ENCODE assay signal across 13 mouse cellular contexts in genomic region chr6:142908911-142909770, GRCm38 (mm10). TPM values are rescaled to one million over a fixed set of nuclear protein-coding genes. Genes with fewer than 3 reads are reported as not detected.
A peak's percentile ranks its signal among the peaks of the same experiment; 100 is the strongest.
DNase-seq lines count a peak whose midpoint lies in the region; ATAC-seq and TF ChIP-seq lines count a peak whose summit lies in the region.
"Had no signal": no experiment of that assay in that cellular context is flagged by ENCODE, and none has a peak within 500 bp of the region (broad histone marks: within the 10 kb centered on the region; RNA-seq: fewer than 3 reads in every experiment).

No protein-coding gene starts in this region.

- TF ChIP-seq POLR2A in kidney, adult 2 months (IDR thresholded peaks at IDR 0.05; ENCODE audit: low read depth, low read length) = no peak

- H3K9me3 ChIP-seq in heart, embryonic 12.5 days (replicated peaks) = no peaks in the 10 kb centered on the region
- H3K9me3 ChIP-seq: forebrain, embryonic 13.5 days; lung, embryonic 15.5 days had no signal

- H3K4me3 ChIP-seq in heart, embryonic 12.5 days = no peak overlapping the region
- no peak overlapping the region for H3K4me3 ChIP-seq in kidney, adult 2 months (ENCODE audit: insufficient read depth, low read depth, low read length)
- H3K4me3 ChIP-seq: forebrain, embryonic 13.5 days; lung, embryonic 15.5 days had no signal

- TF ChIP-seq CTCF in kidney, adult 2 months (conservative IDR thresholded peaks at IDR 0.05; ENCODE audit: insufficient read depth, insufficient read length, low read depth, low read length) = no peak

- H3K36me3 ChIP-seq in heart, embryonic 12.5 days = no peaks in the 10 kb centered on the region
- H3K36me3 ChIP-seq in kidney, adult 2 months (ENCODE audit: control insufficient read depth, insufficient read depth, low read length) = no peaks in the 10 kb centered on the region
- H3K36me3 ChIP-seq: lung, embryonic 15.5 days had no signal

- H3K27me3 ChIP-seq in heart, embryonic 12.5 days (replicated peaks) = no peaks in the 10 kb centered on the region
- no peaks in the 10 kb centered on the region for H3K27me3 ChIP-seq in kidney, adult 2 months (replicated peaks; ENCODE audit: control insufficient read depth, insufficient read depth, low read length)
- H3K27me3 ChIP-seq: forebrain, embryonic 13.5 days; lung, embryonic 15.5 days had no signal

- H3K4me1 ChIP-seq in heart, embryonic 12.5 days (replicated peaks) = 0 out of 2 replicates have a peak, but pooled peaks cover 3% of the 10 kb centered on the region
- H3K4me1 ChIP-seq in kidney, adult 2 months (ENCODE audit: control insufficient read depth, insufficient read depth, low read length) = no peaks in the 10 kb centered on the region
- H3K4me1 ChIP-seq: forebrain, embryonic 13.5 days; lung, embryonic 15.5 days had no signal

- H3K4me2 ChIP-seq in heart, embryonic 12.5 days = no peak overlapping the region
- H3K4me2 ChIP-seq: forebrain, embryonic 13.5 days; lung, embryonic 15.5 days had no signal

- 48% methylated on average over 5 of the region's 5 CpGs for WGBS in heart, embryonic 12.5 days
- WGBS in kidney, adult 2 months = 67% methylated on average over 5 of the region's 5 CpGs

- H3K9ac ChIP-seq in heart, embryonic 12.5 days = no peak overlapping the region
- H3K9ac ChIP-seq: forebrain, embryonic 13.5 days; lung, embryonic 15.5 days had no signal

- ATAC-seq in heart, embryonic 12.5 days (ENCODE audit: insufficient number of reproducible peaks, low FRiP score) = peak; percentile 22; the same call in 1 of the 2 replicates
- ATAC-seq in CD4-positive, CD25-positive, alpha-beta regulatory T cell, adult 4 months = peak; percentile 96
- ATAC-seq: forebrain, embryonic 13.5 days; hindbrain, embryonic 16.5 days; midbrain, embryonic 16.5 days had no signal

- H3K27ac ChIP-seq in heart, embryonic 12.5 days (ENCODE audit: poor library complexity, severe bottlenecking) = no peak overlapping the region
- H3K27ac ChIP-seq in kidney, adult 2 months (ENCODE audit: insufficient read depth, low read depth, low read length) = no peak overlapping the region
- H3K27ac ChIP-seq: forebrain, embryonic 13.5 days; lung, embryonic 15.5 days had no signal

- no peak for DNase-seq in heart, adult 18-20 months
- DNase-seq in induced T-regulatory cell, adult 2 months (ENCODE audit: low read depth) = peak; percentile 52
- DNase-seq in thymus, postnatal 0 days (ENCODE audit: low spot score) = peak; percentile 62
- DNase-seq in kidney, adult 2 months = no peak
- DNase-seq in lung, postnatal 25 days (ENCODE audit: low spot score) = no peak
- no peak for DNase-seq in right cerebral cortex, adult 18-20 months
- DNase-seq: cerebellum, adult 8-10 months had no signal

RNA-seq across cellular contexts. Expression of gene St8sia1, which starts 55.1 kb away (rescaled TPM):
- 3.7 and 4.0 TPM in 2 replicates for polyA plus RNA-seq in heart, embryonic 12.5 days (2016; fragmentation: Nextera tagmentation; extraction: Ambion mirVana)
- total RNA-seq in heart, adult 18-20 months (2021) = under 1 TPM; 0.10 to 0.57 TPM
- 10 to 100 TPM; 11.2 to 12.4 TPM for polyA plus RNA-seq in CD4-positive, CD25-positive, alpha-beta regulatory T cell, adult 4 months (2017; shearing (Covaris generic))
- polyA plus RNA-seq in thymus, postnatal 0 days (2015; fragmentation: Nextera tagmentation; extraction: Ambion mirVana) = 8.1 and 10.0 TPM in 2 replicates
- 13.2 and 14.3 TPM in 2 replicates for polyA plus RNA-seq in kidney, adult 2 months (2012; rRNA removed)

Comparison
In these comparisons a context has a peak if more than half of its experiments do, and no peak if none do; other contexts are left out.
1. DNase-seq: peak in induced T-regulatory cell, adult 2 months (single experiment) and thymus, postnatal 0 days (single experiment); none in heart, adult 18-20 months (0 of 2), kidney, adult 2 months (single experiment), lung, postnatal 25 days (single experiment) and right cerebral cortex, adult 18-20 months (single experiment).